Mouse (Mus musculus): ENCODE results near the gene AU022252.

Gene AU022252

DNA sequence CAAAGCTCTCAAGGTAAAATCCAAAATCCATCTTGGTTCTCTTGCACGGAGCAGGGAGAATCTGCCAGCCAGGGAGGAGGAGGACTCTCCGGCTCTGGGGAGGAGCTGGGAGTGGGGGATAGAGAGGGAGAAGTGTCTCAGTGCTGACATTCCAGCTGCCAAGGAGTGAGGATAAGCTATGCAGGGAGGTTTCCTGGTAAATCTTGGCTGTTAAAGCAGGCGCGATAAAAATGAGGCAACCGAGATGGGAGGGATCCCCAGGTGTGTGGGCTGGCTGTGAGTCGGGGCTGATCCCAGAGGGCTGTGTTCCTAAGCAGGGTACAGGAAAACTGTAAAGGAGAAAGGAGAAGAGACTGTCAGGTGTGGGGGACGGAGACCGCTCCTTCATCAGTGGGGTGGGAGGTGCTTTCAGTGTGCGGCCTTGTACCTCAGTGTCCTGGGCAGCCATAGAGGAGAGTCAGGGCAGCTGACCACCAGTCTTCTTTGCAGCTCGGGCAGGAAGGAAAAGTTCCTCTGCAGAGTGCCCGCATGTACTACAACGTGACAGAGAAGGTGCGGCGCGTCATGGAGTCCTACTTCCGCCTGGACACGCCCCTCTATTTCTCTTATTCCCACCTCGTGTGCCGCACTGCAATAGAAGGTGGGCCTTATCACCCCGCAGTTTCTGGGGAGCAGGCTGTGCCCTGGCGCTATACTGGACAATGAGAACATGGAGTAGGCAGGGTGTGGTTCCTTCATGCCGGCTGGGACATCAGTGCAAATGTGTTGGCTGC lies 12.1 kb upstream of the AU022252 start:
- DNase-seq (ENCODE audit: extremely low spot score, low read depth, low spot score): no peak

DNA sequence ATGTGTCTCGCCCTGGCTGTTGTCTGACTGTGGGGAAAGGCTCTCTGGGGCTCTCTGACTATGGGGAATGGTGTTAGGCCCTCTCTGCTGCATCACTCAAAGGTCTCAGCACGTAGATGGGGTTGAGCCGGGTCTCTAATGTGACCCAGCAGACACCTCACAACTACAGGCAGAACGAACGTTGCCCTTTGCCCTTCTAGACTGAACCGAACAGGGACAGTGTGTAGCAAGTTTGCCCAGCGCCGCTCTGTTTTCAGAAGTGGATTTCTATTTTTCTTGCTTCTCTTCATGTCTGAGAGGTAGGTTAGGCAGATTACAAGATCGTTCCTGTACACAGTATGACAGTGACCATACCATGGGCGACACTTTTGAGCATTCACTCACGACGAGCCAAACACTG lies 10.1 kb upstream of the AU022252 start:
- no peak for DNase-seq (ENCODE audit: extremely low spot score, low read depth, low spot score)

DNA sequence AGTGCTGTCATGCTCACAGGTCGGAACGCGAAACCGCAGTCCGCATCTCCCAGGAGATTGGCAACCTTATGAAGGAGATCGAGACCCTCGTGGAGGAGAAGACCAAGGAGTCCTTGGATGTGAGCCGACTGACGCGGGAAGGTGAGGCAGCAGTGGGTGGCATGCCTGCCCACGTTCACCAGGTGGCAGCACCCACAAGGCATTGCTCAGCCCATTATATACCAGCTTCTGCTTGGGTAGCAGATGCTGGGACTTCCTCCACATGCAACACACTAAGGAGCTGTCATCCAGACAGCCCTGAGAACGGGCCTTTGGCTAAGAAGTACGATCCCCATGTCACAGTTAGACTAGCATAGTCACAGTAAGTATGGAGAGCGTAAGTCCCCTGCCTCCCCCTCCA lies 9.2 kb upstream of the AU022252 start:
- no peak for DNase-seq (ENCODE audit: extremely low spot score, low read depth, low spot score)

DNA sequence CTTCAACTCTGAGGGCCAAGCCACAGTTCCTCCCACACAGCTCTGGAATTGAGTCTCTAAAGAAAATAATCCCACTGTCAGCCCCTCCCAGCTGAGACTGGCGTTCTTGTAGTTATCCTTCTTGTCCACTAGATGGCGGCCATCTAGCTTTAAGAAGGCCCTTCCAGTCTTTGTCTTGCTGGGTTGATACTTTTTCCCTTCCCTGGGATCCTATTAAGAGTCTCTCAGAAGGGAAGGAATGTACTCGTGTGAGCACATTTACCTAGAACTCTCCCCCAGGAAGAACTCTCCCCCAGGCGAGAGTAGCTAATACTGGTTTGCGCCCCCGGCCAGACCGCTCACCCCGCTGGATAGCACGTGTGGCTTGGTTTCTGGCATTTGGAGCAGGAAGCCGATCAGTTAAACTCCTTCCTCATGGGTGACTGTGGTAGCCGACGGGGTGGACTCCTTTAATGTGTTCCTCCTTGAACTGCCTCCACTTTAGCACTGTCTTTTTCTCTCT lies 6.7 kb upstream of the AU022252 start:
- DNase-seq (ENCODE audit: extremely low spot score, low read depth, low spot score): peak; percentile 61

DNA sequence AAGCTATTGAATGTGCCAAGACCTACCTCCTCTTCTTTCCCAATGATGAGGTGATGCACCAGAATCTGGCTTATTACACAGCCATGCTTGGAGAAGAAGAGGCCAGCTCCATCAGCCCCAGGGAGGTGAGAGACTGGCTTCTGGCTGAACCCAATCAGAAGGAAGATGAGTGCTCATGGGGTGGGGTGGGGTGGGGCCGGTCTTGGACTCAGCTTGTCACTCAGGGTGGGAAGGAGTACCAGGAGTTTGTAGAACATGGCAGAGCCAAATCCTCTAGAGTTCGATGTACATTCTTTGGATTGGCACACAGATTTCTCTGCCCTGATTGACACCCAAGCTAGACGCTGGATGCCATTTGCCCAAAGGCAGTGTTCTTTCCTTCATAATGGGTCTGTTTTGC lies 6.1 kb upstream of the AU022252 start:
- DNase-seq (ENCODE audit: extremely low spot score, low read depth, low spot score): no peak

DNA sequence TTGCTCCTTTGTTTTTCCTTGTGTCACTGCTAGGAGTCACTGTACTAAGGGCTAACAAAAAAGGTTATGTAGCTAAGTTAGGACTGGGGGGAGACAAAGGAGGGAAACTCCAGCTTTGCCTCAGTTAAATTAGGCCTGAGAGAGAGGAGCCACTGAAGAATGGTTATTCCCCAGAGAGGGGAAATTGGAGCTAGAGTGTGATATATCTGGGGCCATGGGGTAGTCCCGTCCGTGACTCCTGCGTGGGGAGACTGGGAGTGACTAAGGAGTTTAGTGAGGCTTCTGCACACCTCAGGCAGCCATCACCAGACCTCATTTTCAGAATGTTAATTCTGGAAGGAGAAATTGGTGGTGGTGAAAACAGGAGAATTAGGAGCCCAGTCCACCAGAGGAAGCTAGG lies 1.8 kb upstream of the AU022252 start:
- no peak for DNase-seq (ENCODE audit: extremely low spot score, low read depth, low spot score)

DNA sequence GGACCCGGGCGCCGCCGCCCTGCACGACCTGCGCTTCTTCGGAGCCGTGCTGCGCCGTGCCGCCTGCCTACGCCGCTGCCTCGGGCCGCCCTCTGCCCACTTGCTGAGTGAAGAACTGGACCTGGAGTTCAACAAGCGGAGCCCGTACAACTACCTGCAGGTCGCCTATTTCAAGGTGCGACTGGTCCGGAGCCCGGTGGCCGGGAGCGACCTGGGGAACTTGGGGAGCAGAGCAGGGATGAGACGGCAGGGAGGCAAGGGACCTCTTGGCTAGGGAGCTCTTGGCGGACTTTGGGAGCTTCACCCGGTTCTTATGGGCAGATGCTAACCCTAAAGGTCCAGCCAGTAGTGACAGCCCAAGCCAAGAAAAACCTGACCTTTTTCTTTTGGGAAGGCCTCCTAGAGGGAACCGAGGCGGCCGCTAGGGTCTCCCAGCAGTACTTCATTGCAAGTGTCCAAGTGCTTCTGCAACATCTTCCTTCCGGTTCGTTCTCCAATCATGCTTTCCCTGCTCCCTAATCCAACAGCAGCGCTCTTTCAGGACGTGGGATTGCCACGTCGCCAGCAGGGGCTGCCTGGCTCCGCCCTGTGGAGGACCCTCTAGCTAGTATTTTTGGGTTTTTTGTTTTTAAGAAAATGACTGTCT lies 867 bp upstream of the AU022252 start:
- DNase-seq (ENCODE audit: extremely low spot score, low read depth, low spot score): peak; percentile 33

DNA sequence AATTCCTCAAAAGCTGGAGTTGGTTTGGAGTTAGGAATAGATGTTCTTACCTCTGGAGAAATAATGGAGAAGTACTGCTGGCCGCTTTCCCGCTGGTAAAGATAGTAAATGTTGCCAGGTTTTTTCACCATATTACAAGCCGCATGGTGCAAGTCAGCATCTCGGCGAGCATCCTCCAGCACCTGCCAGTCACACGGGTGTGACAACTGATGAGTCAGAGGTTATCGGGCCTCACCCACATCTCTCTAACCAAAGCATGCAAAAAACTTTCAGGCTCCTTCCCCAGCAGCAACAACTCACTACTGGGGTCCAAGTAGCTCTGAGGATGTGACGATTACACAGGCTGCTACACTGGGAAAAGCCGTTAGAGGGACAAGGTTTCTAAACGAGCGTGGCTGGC lies 5.8 kb downstream of the AU022252 start:
- DNase-seq (ENCODE audit: extremely low spot score, low read depth, low spot score): no peak

DNA sequence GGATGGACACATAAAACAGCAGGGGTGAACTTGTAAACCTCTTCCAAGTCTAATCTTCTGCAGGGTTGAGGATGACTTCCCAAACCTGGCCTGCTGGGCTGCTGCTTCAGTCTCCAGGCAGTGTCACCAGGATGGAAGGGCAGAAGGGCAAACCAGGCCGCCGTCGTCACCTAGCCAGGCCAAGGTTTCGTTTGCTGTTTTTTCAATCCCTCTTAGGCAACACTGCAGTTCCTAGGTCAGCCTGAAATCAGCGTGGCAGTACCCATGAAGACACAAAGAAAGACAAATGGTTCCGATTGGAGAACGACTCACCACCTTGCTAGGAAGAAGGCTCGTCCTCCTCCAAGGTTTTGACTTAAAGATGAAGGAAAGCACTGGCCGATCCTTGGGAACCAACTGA lies 6.8 kb downstream of the AU022252 start:
- no peak for DNase-seq (ENCODE audit: extremely low spot score, low read depth, low spot score)

DNA sequence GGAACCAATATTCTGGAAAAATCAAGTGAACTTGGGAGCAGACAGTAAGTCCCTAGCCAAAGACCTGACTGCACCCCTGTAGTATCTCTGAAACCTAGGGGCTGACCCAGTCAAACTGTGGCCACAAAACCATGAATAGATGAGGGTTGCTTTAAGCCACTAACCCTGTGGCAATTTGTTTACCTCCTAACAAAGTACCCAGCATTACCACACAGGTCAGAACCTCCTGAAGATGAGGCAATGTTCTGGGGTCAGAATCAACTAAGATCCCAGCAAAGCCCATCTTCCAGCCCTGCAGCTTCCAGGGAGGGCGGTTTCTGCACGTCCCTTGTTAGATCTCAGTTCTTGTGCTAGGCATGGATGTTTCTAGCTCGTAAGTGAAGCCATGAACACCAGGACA lies 8.0 kb downstream of the AU022252 start:
- no peak for DNase-seq (ENCODE audit: extremely low spot score, low read depth, low spot score)

DNA sequence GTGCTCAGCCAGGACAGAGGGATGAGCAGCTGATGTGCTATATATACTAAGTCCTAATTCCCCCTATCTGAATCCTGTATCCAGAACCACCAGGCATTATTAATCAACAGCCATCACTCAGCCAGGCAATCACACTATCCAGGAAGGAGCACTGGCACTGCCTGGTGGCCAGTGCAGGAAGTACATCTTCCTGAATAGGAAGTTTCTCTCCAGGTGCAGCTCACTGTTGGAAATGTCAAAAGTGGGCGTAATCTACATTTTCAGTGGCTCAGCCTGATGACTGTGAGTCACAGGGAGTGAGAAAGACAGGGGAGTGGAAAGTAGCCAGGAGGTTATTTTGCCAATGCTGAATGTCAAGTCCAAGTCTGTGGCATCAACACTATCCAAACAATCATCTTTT lies 8.8 kb downstream of the AU022252 start:
- DNase-seq (ENCODE audit: extremely low spot score, low read depth, low spot score): no peak

DNA sequence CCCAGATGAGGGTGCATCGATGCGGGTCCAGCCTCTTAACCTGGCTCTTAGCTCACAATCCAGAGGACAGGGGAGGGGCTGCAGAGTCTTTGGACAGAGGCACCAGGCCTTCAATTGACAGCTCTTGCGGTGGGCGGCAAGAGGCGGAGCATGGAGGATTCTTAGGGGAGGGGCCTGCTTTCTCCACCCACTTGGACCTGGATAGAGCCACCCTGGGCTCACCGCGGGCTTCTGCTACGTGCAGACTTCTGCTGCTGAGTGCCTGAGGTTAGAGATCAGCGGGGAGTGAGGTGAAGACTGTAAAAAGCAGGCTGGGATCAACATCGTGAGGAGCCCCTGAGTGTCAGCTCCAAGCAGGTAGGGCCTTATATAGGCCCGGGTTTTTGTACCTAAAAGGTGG lies 14.3 kb downstream of the AU022252 start, which contains the start of gene Tmem269:
TSS of gene Tmem269 (minus strand) at position 49 of the 400 bp plus-strand sequence.
- DNase-seq (ENCODE audit: extremely low spot score, low read depth, low spot score): no peak

DNA sequence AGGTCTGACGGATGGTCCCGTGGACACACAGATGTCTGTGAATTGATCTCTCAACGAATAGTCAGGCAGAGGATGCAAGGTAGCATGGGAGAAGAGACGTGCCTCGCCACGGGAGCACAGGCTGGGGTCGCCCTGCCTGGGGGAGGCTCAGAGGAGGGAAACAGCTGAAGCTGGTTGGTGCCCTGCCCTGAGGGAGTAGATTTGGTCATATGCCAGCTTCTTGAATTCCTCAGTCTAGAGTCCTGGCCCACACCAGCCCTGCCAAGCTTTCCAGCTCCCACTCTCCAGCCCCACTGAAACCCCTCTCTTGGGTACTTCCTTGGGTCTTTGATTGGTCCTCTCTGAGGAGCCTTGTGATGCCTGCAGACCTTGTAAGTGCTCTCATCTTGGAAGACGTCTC lies 15.8 kb downstream of the AU022252 start:
- DNase-seq (ENCODE audit: extremely low spot score, low read depth, low spot score): no peak

DNA sequence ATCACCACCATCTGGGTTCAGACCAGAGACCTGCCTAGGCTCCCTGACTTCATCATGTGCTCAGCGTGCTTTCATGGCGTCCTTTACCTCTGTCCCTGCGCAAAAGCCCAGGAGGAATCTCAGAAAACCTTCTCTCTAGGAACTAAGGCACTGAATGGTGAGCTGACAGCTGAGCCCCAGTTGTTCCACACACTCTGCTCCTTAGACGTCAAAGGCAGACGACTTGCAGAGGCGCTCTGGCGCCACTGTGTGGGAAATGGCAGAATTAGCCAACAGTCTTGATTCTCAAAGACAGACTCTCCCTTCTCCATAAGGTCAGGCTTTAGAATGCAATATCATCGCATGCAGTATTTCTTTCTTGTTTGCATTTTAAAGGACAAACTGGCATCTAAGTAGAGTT lies 27.8 kb downstream of the AU022252 start:
- peak; percentile 47 for DNase-seq (ENCODE audit: extremely low spot score, low read depth, low spot score)

DNA sequence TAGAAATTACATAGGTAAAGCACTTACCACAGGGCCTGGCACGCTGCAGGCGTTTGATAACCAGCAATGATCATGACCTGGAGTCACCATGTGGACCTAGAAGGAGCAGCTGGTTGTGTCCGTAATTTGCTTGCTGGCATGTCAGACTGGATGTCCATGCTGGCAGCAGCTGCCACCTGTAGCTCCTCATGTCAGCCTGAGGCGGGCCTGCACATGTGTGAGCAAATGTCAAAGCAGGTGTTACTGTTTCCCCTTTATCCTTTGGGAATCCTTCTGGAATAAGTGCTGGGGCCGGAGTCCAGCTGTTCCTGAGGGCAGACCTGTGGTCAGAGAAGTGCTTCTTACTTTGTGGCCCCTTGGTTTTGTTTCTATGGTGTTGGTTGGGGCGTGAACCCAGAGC lies 34.4 kb downstream of the AU022252 start:
- DNase-seq (ENCODE audit: extremely low spot score, low read depth, low spot score): no peak

DNA sequence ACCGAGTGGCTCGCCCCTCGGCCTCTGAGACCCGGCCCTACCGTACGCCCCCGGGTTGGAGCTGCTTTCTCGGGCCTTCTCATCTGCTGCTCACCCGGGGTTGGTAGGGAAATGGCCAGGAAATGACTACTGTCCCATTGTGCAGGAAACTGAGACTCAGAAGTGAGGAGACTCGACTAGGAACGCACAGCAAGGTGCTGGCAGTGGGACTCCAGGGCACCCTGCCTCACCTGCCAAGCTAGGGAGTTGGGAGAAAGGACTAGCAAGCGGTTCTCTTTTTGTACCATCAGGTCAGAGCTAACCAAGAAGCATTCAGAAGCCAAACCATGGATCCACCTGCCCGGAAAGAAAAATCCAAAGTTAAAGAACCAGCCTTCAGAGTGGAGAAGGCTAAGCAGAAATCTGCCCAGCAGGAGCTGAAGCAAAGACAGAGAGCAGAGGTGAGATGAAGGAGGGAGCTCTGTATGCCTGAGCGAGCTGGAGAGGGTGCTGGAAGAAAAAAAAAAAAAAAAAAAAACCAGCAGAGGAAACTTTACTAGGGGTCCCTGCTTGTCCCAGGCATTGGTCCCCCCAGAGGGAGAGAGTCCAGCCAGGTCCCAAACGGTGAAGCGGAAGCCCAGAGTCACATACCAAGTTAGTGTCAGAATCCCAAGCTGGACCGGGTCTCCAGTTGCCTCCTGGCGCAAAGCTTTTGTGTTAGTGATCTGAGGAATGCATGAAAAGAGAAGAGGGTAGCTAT lies 36.8 kb downstream of the AU022252 start:
- no peak for DNase-seq (ENCODE audit: extremely low spot score, low read depth, low spot score)

DNA sequence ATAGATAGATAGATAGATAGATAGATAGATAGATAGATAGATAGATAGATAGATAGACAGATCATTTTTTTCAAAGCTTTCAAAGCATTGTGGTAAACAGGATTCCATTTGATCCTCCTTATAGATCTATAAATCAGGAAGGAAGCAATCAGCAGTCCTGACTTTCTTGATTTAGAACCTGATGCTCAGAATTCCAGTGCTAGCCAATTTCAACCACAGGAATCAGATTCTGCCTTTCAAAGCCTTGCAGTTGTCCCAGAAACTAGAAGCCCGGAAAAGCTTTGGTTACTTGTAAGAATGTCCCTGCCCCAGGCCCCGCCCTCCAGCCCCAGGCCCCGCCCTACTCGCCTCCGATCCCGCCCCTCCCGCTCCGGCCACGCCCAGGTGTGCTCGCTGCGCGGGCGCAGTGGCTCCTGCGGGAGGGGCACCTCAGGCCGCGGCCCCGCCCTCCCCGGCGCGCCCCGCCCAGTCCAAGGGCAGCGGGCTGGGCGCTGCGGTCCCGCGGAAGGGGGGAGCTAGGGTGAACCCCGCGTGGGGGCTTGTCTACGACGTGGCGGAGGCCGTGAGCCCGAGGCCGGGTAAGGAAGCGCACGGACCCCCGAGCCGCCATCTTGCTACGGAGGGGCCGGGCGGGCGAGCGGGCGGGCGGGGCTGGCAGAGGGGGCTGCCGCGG lies 37.5 kb downstream of the AU022252 start, which contains the start of gene Svbp:
TSS of gene Svbp (plus strand) at position 398 of the 673 bp plus-strand sequence.
- DNase-seq (ENCODE audit: extremely low spot score, low read depth, low spot score): no peak

DNA sequence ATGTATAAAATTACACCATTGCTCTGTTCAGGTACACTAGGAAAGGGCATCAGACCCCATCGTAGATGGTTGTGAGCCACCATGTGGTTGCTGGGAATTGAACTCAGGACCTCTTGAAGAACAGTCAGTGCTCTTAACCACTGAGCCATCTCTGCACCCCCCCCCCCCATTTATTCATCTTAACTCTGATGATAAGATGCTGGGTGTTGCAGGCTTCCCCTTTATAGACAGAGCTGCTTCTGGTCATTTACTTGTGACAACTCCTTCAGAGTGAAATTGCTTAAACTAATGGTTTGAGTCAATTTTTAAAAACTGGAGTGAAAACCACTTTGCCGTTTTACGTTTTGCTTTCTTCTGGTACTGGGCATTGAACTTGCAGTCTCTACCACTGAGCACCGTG lies 39.8 kb downstream of the AU022252 start:
- no peak for DNase-seq (ENCODE audit: extremely low spot score, low read depth, low spot score)

DNA sequence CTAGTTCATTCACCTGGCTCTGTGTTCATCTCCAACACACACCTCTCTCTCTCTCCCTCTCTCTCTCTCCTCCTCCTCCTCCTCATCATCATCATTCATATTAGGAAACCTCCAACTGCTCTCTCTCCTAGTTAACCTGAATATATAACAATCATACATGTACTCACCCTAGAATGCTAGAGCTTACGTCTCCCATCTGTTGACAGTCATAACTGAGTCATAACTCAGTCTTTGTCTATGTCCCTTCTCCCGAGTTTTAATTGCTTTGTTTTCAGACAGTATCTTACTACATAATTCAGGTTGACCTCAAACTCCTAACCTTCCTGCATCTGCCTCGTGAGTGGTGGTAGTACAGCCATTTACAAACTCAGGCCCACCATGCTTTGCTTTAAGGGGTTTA lies 41.2 kb downstream of the AU022252 start:
- DNase-seq (ENCODE audit: extremely low spot score, low read depth, low spot score): no peak

DNA sequence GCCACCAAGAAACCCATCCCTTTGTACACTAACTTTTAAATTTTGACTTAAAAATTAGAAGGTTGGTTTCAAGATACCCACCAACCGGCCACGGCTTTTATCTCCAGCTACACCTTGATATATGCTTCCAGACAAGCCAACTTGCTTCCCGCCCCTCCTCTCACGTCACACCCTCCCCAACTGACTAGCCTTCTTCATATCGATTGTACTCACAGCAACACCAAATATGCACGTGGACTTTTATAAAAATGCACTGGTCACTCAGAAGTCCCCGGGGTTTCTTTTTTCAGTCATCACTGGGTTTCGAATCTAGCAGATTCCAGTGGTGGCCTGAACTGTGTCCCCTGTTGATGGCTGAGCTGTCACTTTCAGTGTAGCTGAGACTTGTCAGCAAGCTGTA lies 41.9 kb downstream of the AU022252 start:
- DNase-seq (ENCODE audit: extremely low spot score, low read depth, low spot score): no peak

DNA sequence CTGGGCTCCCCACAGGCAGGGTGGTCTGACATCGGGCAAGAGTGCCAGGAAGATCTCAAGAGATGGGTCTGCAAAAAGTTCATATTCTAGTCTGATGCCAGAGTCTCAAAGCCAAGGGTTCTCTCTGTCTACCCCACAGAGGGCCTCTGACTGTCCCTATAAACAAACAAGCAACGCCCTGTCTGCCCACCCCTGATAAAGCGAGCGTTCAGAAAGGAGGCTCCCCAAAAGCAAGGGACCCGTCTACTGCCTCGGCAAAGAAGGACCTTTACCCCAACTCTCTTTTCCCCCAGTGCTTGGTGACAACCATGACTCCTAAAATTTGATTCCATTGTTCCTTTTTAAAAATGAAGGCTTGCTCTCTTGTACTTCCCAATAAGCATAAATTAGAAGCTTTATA lies 42.6 kb downstream of the AU022252 start, which contains the start of gene Ermap:
TSS of gene Ermap (minus strand) at position 148 of the 400 bp plus-strand sequence.
- DNase-seq (ENCODE audit: extremely low spot score, low read depth, low spot score): no peak

All from hindlimb bud, embryonic 11.5 days (tissue).